Mouse (Mus musculus) olfactory bulb, adult 2 months (tissue): ENCODE results near the gene Csde1.

Experiments used
- CTCF ChIP-seq: fragments of 200-500 bp; IDR thresholded peaks from 2 replicates; pipeline ENCODE4 v1.5.1; 2012; ENCODE audit warnings: low read depth, mild to moderate bottlenecking, low read length, moderate library complexity; ENCODE audit not compliant: insufficient read depth
- POLR2A ChIP-seq: fragments of 200-500 bp; IDR thresholded peaks from 2 replicates; pipeline ENCODE4 v1.6.1; 2012; ENCODE audit warnings: mild to moderate bottlenecking, low read depth, low read length, moderate library complexity; ENCODE audit not compliant: insufficient read depth

DNA sequence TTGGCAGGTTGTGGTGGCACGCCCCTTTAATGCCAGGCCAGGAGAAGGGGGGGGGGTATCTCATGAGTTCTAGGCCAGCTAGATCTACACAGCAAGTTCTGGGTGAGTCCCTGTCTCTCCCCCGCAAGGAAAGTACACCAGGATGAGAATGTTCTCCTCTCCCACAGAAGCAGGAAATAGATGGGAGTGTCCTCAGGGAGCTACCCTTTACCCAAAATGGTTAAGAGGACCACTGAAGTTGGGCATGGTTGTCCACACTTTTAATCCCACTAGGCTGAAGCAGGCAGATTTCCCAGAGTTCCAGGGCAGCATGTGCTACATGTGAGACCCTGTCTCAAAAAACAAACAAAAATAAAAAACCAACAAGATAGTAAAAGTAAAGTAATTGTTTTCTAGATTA, 764 bp upstream of the Csde1 start:
- TF ChIP-seq CTCF (no peak), POLR2A (no peak)
